Mouse (Mus musculus) embryonic fibroblast, embryonic 13.5 days (primary cell): ENCODE data around the gene Bicral. TPM values are rescaled to one million over a fixed set of nuclear protein-coding genes. Genes with fewer than 3 reads are reported as not detected.

Experiments
- H3K27ac ChIP-seq: 2 replicates; pipeline ENCODE4 v1.5.1; 2012; ENCODE audit warnings: low read length, control low read depth, inconsistent platforms; ENCODE audit not compliant: insufficient read depth
- H3K4me1 ChIP-seq: 2 replicates; pipeline ENCODE4 v1.6.1; 2011; ENCODE audit warnings: low read length; ENCODE audit not compliant: control insufficient read depth, insufficient read depth
- H3K4me3 ChIP-seq: 2 replicates; pipeline ENCODE4 v1.5.1; 2011; ENCODE audit warnings: mild to moderate bottlenecking, control low read depth, low read length; ENCODE audit not compliant: insufficient read depth
- CTCF ChIP-seq: IDR thresholded peaks from 2 replicates; pipeline ENCODE4 v1.5.1; 2011; ENCODE audit warnings: mild to moderate bottlenecking, control low read depth, low read length, moderate library complexity, borderline replicate concordance; ENCODE audit not compliant: insufficient read depth
- POLR2A ChIP-seq: IDR thresholded peaks from 2 replicates; pipeline ENCODE4 v1.6.1; 2011; ENCODE audit warnings: low read depth, mild to moderate bottlenecking, control low read depth, low read length, moderate library complexity
- polyA plus RNA-seq: library from polyadenylated mRNA; stranded (reverse); fragments of >200 nt; gene quantifications from 2 replicates; pipeline ENCODE4 v1.2.4, GENCODE M21; 2011; ENCODE audit warnings: low read depth; ENCODE audit not compliant: missing spikeins, insufficient read length

The Bicral gene
- polyA plus RNA-seq, 1 experiment, result 14.0 TPM

GRCm38 (mm10) chr17:46888511-46889212 is 30.4 kb upstream of the Bicral start:
- H3K27ac ChIP-seq, result peak overlapping the region; percentile 97
- peaks cover 4% of the 10 kb centered on the region; the same call in 1 of the 2 replicates for H3K4me1 ChIP-seq
- peak; percentile 81 for TF ChIP-seq CTCF
- TF ChIP-seq POLR2A, result no peak
- peak overlapping the region; percentile 89 for H3K4me3 ChIP-seq

- TF ChIP-seq CTCF, result no peak
- no peak for TF ChIP-seq POLR2A
- Histone ChIP-seq H3K4me3 (no peak overlapping the region), H3K27ac (no peak overlapping the region), H3K4me1 (no peaks in the 10 kb centered on the region)
Measured at GRCm38 (mm10) chr17:46885910-46886643, 27.8 kb upstream of the Bicral start.

- no peaks in the 10 kb centered on the region for H3K4me1 ChIP-seq
- H3K27ac ChIP-seq, result no peak overlapping the region
- TF ChIP-seq POLR2A (no peak), CTCF (no peak)
- no peak overlapping the region for H3K4me3 ChIP-seq
Measured at GRCm38 (mm10) chr17:46885218-46885909, 27.1 kb upstream of the Bicral start.

- Histone ChIP-seq H3K4me3 (no peak overlapping the region), H3K27ac (no peak overlapping the region), H3K4me1 (peaks cover 5% of the 10 kb centered on the region)
- no peak for TF ChIP-seq POLR2A
- no peak for TF ChIP-seq CTCF
Measured at GRCm38 (mm10) chr17:46884766-46885165, 26.5 kb upstream of the Bicral start.

GRCm38 (mm10) chr17:46883107-46883506 is 24.8 kb upstream of the Bicral start:
- TF ChIP-seq POLR2A, result no peak
- TF ChIP-seq CTCF, result no peak
- Histone ChIP-seq H3K4me3 (no peak overlapping the region), H3K4me1 (peaks cover 9% of the 10 kb centered on the region), H3K27ac (no peak overlapping the region)

- TF ChIP-seq POLR2A (no peak), CTCF (no peak)
- no peak overlapping the region for H3K4me3 ChIP-seq
- H3K4me1 ChIP-seq, result peaks cover 17% of the 10 kb centered on the region
- H3K27ac ChIP-seq, result no peak overlapping the region
Measured at GRCm38 (mm10) chr17:46881728-46882127, 23.4 kb upstream of the Bicral start.

- Histone ChIP-seq H3K27ac (peak overlapping the region; percentile 28), H3K4me1 (peaks cover 20% of the 10 kb centered on the region), H3K4me3 (no peak overlapping the region)
- TF ChIP-seq CTCF, result no peak
- no peak for TF ChIP-seq POLR2A
Measured at GRCm38 (mm10) chr17:46880322-46880721, 22.0 kb upstream of the Bicral start.

- H3K27ac ChIP-seq, result peak overlapping the region; percentile 28
- H3K4me3 ChIP-seq, result no peak overlapping the region
- peaks cover 20% of the 10 kb centered on the region for H3K4me1 ChIP-seq
- TF ChIP-seq CTCF (no peak), POLR2A (no peak)
Measured at GRCm38 (mm10) chr17:46879841-46880311, 21.6 kb upstream of the Bicral start.

- H3K4me3 ChIP-seq, result no peak overlapping the region
- peaks cover 30% of the 10 kb centered on the region for H3K4me1 ChIP-seq
- TF ChIP-seq POLR2A (no peak), CTCF (no peak)
- peak overlapping the region; percentile 89 for H3K27ac ChIP-seq
Measured at GRCm38 (mm10) chr17:46877061-46877460, 18.8 kb upstream of the Bicral start.

- TF ChIP-seq CTCF (no peak), POLR2A (no peak; the same call in 1 of the 2 replicates)
Measured at GRCm38 (mm10) chr17:46876371-46876950, 18.2 kb upstream of the Bicral start.

More at GRCm38 (mm10) chr17:46876371-46876950, 18.2 kb upstream of the Bicral start:
- peaks cover 30% of the 10 kb centered on the region for H3K4me1 ChIP-seq
- no peak overlapping the region for H3K4me3 ChIP-seq
- peak overlapping the region; percentile 89 for H3K27ac ChIP-seq
